Comparison of ENCODE assay signal across 8 mouse cellular contexts in genomic region chr10:24409976-24410375, GRCm38 (mm10).
DNase-seq lines count a peak whose midpoint lies in the region; ATAC-seq lines count a peak whose summit lies in the region.

No protein-coding gene starts in this region.

- peaks cover 14% of the 10 kb centered on the region; the same call in 1 of the 2 replicates for H3K4me1 ChIP-seq in midbrain, embryonic 13.5 days (replicated peaks)

- H3K4me2 ChIP-seq in midbrain, embryonic 13.5 days (replicated peaks), result no peak overlapping the region

- no peak for ATAC-seq in midbrain, embryonic 13.5 days

- no peak overlapping the region for H3K9ac ChIP-seq in midbrain, embryonic 13.5 days (replicated peaks)

- peak; percentile 47 for DNase-seq in heart, adult 8-10 months (ENCODE audit: low spot score)
- DNase-seq in heart, postnatal 25 days (ENCODE audit: low spot score), result no peak
- DNase-seq in A20 (ENCODE audit: low read depth, low spot score), result peak; percentile 38
- peak; percentile 41 for DNase-seq in adrenal gland, postnatal 14 days
- peak; percentile 56 for DNase-seq in kidney, postnatal 14 days
- no peak for DNase-seq in spleen, adult 18-20 months
- no peak for DNase-seq in left cerebral cortex, postnatal 36 days (ENCODE audit: low spot score in 2 of 2)

- no peaks in the 10 kb centered on the region for H3K27me3 ChIP-seq in midbrain, embryonic 13.5 days

- WGBS in midbrain, embryonic 13.5 days, result 60% methylated on average over 1 of the region's 1 CpGs

- H3K9me3 ChIP-seq in midbrain, embryonic 13.5 days, result no peaks in the 10 kb centered on the region

- no peak overlapping the region for H3K27ac ChIP-seq in midbrain, embryonic 13.5 days

- H3K4me3 ChIP-seq in midbrain, embryonic 13.5 days (replicated peaks), result no peak overlapping the region

- intact Hi-C loops in heart, postnatal 25 days (cut with DNase I), result loop anchor here (1.0 kb wide), 2 partner anchors 181 to 212 kb away; no protein-coding TSS in a partner anchor
- intact Hi-C loops in left cerebral cortex, postnatal 36 days (cut with DNase I), result no loop called here

- no peaks in the 10 kb centered on the region for H3K36me3 ChIP-seq in midbrain, embryonic 13.5 days

Comparison
In these comparisons a context has a peak if more than half of its experiments do, and no peak if none do; other contexts are left out.
1. DNase-seq: peak in heart, adult 8-10 months (single experiment), A20 (single experiment), adrenal gland, postnatal 14 days (single experiment) and kidney, postnatal 14 days (single experiment); none in heart, postnatal 25 days (single experiment), spleen, adult 18-20 months (0 of 2) and left cerebral cortex, postnatal 36 days (0 of 2).